Mouse (Mus musculus): ENCODE measurements around the gene Utp14b.
A peak's percentile ranks its signal among the peaks of the same experiment; 100 is the strongest.

The Utp14b gene

GRCm38 (mm10) chr1:78657671-78658440, at the start of gene Utp14b, which contains the start of gene Acsl3:
Utp14b (plus strand) TSS chr1:78658038.
Acsl3 (plus strand) TSS chr1:78657825.
- peak; percentile 89 for DNase-seq (ENCODE audit: low read depth)

GRCm38 (mm10) chr1:78609134-78609907, 48.5 kb upstream of the Utp14b start:
- DNase-seq (ENCODE audit: low read depth) = no peak

- DNase-seq (ENCODE audit: low read depth) = no peak
Observed at GRCm38 (mm10) chr1:78611039-78611438, 46.8 kb upstream of the Utp14b start.

- DNase-seq (ENCODE audit: low read depth) = no peak
Observed at GRCm38 (mm10) chr1:78612959-78613358, 44.9 kb upstream of the Utp14b start.

- DNase-seq (ENCODE audit: low read depth) = no peak
Observed at GRCm38 (mm10) chr1:78624352-78624751, 33.5 kb upstream of the Utp14b start.

GRCm38 (mm10) chr1:78634486-78634885, 23.4 kb upstream of the Utp14b start:
- no peak for DNase-seq (ENCODE audit: low read depth)

GRCm38 (mm10) chr1:78640871-78641270, 17.0 kb upstream of the Utp14b start:
- DNase-seq (ENCODE audit: low read depth) = no peak

GRCm38 (mm10) chr1:78641791-78642190, 16.0 kb upstream of the Utp14b start:
- DNase-seq (ENCODE audit: low read depth) = no peak

- no peak for DNase-seq (ENCODE audit: low read depth)
Observed at GRCm38 (mm10) chr1:78642197-78642596, 15.6 kb upstream of the Utp14b start.

- no peak for DNase-seq (ENCODE audit: low read depth)
Observed at GRCm38 (mm10) chr1:78647317-78647885, 10.4 kb upstream of the Utp14b start.

- DNase-seq (ENCODE audit: low read depth) = no peak
Observed at GRCm38 (mm10) chr1:78649269-78650061, 8.4 kb upstream of the Utp14b start.

- DNase-seq (ENCODE audit: low read depth) = no peak
Observed at GRCm38 (mm10) chr1:78656472-78656871, 1.4 kb upstream of the Utp14b start.

GRCm38 (mm10) chr1:78657021-78657629, 713 bp upstream of the Utp14b start:
- DNase-seq (ENCODE audit: low read depth) = no peak

GRCm38 (mm10) chr1:78658441-78659269, 817 bp downstream of the Utp14b start:
- DNase-seq (ENCODE audit: low read depth) = no peak

GRCm38 (mm10) chr1:78659270-78659823, 1.5 kb downstream of the Utp14b start:
- peak; percentile 10 for DNase-seq (ENCODE audit: low read depth)

- no peak for DNase-seq (ENCODE audit: low read depth)
Observed at GRCm38 (mm10) chr1:78664326-78664725, 6.5 kb downstream of the Utp14b start.

GRCm38 (mm10) chr1:78665954-78666499, 8.2 kb downstream of the Utp14b start:
- DNase-seq (ENCODE audit: low read depth) = no peak

- no peak for DNase-seq (ENCODE audit: low read depth)
Observed at GRCm38 (mm10) chr1:78666585-78666984, 8.7 kb downstream of the Utp14b start.

GRCm38 (mm10) chr1:78682291-78682690, 24.5 kb downstream of the Utp14b start:
- no peak for DNase-seq (ENCODE audit: low read depth)

- no peak for DNase-seq (ENCODE audit: low read depth)
Observed at GRCm38 (mm10) chr1:78684128-78684527, 26.3 kb downstream of the Utp14b start.

All from naive thymus-derived CD4-positive, alpha-beta T cell, adult 2 months (primary cell).